Mouse (Mus musculus) adrenal gland, postnatal 4 days (tissue): Measurements from ENCODE around the gene Rhox2a. TPM values are rescaled to one million over a fixed set of nuclear protein-coding genes. Genes with fewer than 3 reads are reported as not detected.
"Not testable (repeated sequence)": the region's sequence is repeated elsewhere in the genome, so short reads cannot be mapped to it uniquely, and the experiment has no call there.

Experiments
- DNase-seq, 2 experiments: peaks; one replicate each; pipeline ENCODE4 v3.0.0; 2021 to 2022; ENCODE audit warnings: low spot score in 2 of 2, mixed read lengths in 2 of 2
- long read RNA-seq, 2 experiments: library from polyadenylated mRNA; stranded (forward); transcript quantifications; one replicate each; pipeline ENCODE4 v2.0.0; 2021
- total RNA-seq, 2 experiments: library from RNA; stranded (reverse); gene quantifications; 2 replicates each; pipeline ENCODE4 v1.2.3; 2021

Rhox2a gene
- total RNA-seq = not detected
- long read RNA-seq, experiment 1 = 0 reads
- long read RNA-seq, experiment 2 = 0 reads

- not testable (repeated sequence) for DNase-seq
Observed at GRCm38 (mm10) chrX:37244676-37245075, at the start of gene Rhox2a. TSS of gene Rhox2a (plus strand) at chrX:37244976.

- DNase-seq = no peak
Observed at GRCm38 (mm10) chrX:37198676-37199075, 46.1 kb upstream of the Rhox2a start.

- no peak for DNase-seq
Observed at GRCm38 (mm10) chrX:37210941-37211340, 33.8 kb upstream of the Rhox2a start, which contains the start of gene Gm9. TSS of gene Gm9 (minus strand) at chrX:37211041.

- DNase-seq = not testable (repeated sequence)
Observed at GRCm38 (mm10) chrX:37222158-37222557, 22.6 kb upstream of the Rhox2a start, which contains the start of gene Rhox1. TSS of gene Rhox1 (minus strand) at chrX:37222258.

GRCm38 (mm10) chrX:37249619-37250018, 4.8 kb downstream of the Rhox2a start, which contains the start of gene Rhox3a:
TSS of gene Rhox3a (plus strand) at chrX:37249919.
- DNase-seq = not testable (repeated sequence)

GRCm38 (mm10) chrX:37265038-37265437, 20.3 kb downstream of the Rhox2a start, which contains the start of gene Rhox4a:
TSS of gene Rhox4a (plus strand) at chrX:37265338.
- DNase-seq = not testable (repeated sequence)

Other genes starting within 250 kb of the Rhox2a start
- gene Sowahd, start 196.1 kb upstream of the Rhox2a start, total RNA-seq = 1 to 10 TPM in 1 of 2 experiments, under 1 TPM in 1; 0.85 to 1.1 TPM
- 100 to 1,000 TPM; 876 to 893 TPM for gene Rpl39, start 159.6 kb upstream of the Rhox2a start, total RNA-seq
- 10 to 100 TPM; 26.9 to 27.7 TPM for gene Upf3b, start 134.7 kb upstream of the Rhox2a start, total RNA-seq
- gene Nkap, start 118.2 kb upstream of the Rhox2a start, total RNA-seq = 10 to 100 TPM; 20.7 to 21.0 TPM
- gene Akap14, start 76.1 kb upstream of the Rhox2a start, total RNA-seq = not detected
- 100 to 1,000 TPM; 215 to 220 TPM for gene Ndufa1, start 53.8 kb upstream of the Rhox2a start, total RNA-seq
- 1 to 10 TPM; 4.9 to 5.7 TPM for gene Rnf113a1, start 53.7 kb upstream of the Rhox2a start, total RNA-seq
- not detected for gene Gm9, start 33.9 kb upstream of the Rhox2a start, total RNA-seq
- not detected for gene Rhox1, start 22.7 kb upstream of the Rhox2a start, total RNA-seq
- gene Rhox3a, start 4.9 kb downstream of the Rhox2a start, total RNA-seq = not detected
- not detected for gene Rhox4a, start 20.4 kb downstream of the Rhox2a start, total RNA-seq
- gene Rhox3a2, start 135.1 kb downstream of the Rhox2a start, total RNA-seq = not detected
- not detected for gene Rhox4a2, start 145.9 kb downstream of the Rhox2a start, total RNA-seq
- gene Rhox2b, start 167.1 kb downstream of the Rhox2a start, total RNA-seq = not detected
- not detected for gene Rhox4b, start 187.5 kb downstream of the Rhox2a start, total RNA-seq
- gene Rhox2c, start 208.7 kb downstream of the Rhox2a start, total RNA-seq = not detected
- not detected for gene Rhox3c, start 213.6 kb downstream of the Rhox2a start, total RNA-seq
- gene Rhox4c, start 235.4 kb downstream of the Rhox2a start, total RNA-seq = not detected
- gene Rhox2d, start 248.5 kb downstream of the Rhox2a start, total RNA-seq = not detected